Mouse (Mus musculus) CH12.LX (cell line): Measurements from ENCODE around the gene Gm10031.

Experiments
- CHD2 ChIP-seq: IDR thresholded peaks from 2 replicates; pipeline ENCODE4 v1.6.1; 2011; ENCODE audit warnings: low read length, improper control_type of control experiment
- CTCF ChIP-seq, 2 experiments: IDR thresholded peaks in 1 of 2; conservative IDR thresholded peaks in 1 of 2; 2 replicates each; pipeline ENCODE4 v1.5.1; 2011 to 2012; ENCODE audit warnings: low read depth in 2 of 2, low read length in 2 of 2, improper control_type of control experiment in 1 of 2, inconsistent platforms in 1 of 2, mild to moderate bottlenecking in 1 of 2, moderate library complexity in 1 of 2
- EP300 ChIP-seq: IDR thresholded peaks from 2 replicates; pipeline ENCODE4 v1.6.1; 2011; ENCODE audit warnings: low read length, improper control_type of control experiment
- GABPA ChIP-seq: IDR thresholded peaks from 2 replicates; pipeline ENCODE4 v1.6.1; 2012; ENCODE audit warnings: low read depth, low read length, improper control_type of control experiment, inconsistent platforms; ENCODE audit not compliant: insufficient replicate concordance
- KAT2A ChIP-seq: IDR thresholded peaks from 2 replicates; pipeline ENCODE4 v1.6.1; 2012; ENCODE audit warnings: low read length, improper control_type of control experiment, inconsistent platforms; ENCODE audit not compliant: insufficient replicate concordance
- MAFK ChIP-seq: IDR thresholded peaks from 2 replicates; pipeline ENCODE4 v1.6.1; 2011; ENCODE audit warnings: low read length, improper control_type of control experiment; ENCODE audit not compliant: insufficient replicate concordance
- MAX ChIP-seq: IDR thresholded peaks from 2 replicates; pipeline ENCODE4 v1.6.1; 2011; ENCODE audit warnings: low read length, improper control_type of control experiment
- MAZ ChIP-seq: IDR thresholded peaks from 2 replicates; pipeline ENCODE4 v1.6.1; 2012; ENCODE audit warnings: low read depth, mild to moderate bottlenecking, inconsistent platforms, low read length, improper control_type of control experiment, moderate library complexity
- MXI1 ChIP-seq: IDR thresholded peaks from 2 replicates; pipeline ENCODE4 v1.6.1; 2011; ENCODE audit warnings: mild to moderate bottlenecking, low read depth, low read length, improper control_type of control experiment
- NRF1 ChIP-seq: IDR thresholded peaks from 2 replicates; pipeline ENCODE4 v1.6.1; 2014; ENCODE audit warnings: low read depth, mild to moderate bottlenecking, inconsistent platforms, low read length, improper control_type of control experiment, moderate library complexity
- POLR2A ChIP-seq: IDR thresholded peaks from 2 replicates; pipeline ENCODE4 v1.6.1; 2011; ENCODE audit warnings: low read depth, mild to moderate bottlenecking, improper control_type of control experiment, low read length
- TCF12 ChIP-seq: IDR thresholded peaks from 2 replicates; pipeline ENCODE4 v1.6.1; 2014; ENCODE audit warnings: low read depth, mild to moderate bottlenecking, inconsistent platforms, low read length, improper control_type of control experiment
- USF1 ChIP-seq: IDR thresholded peaks from 2 replicates; pipeline ENCODE4 v1.6.1; 2014; ENCODE audit warnings: low read depth, mild to moderate bottlenecking, inconsistent platforms, low read length, improper control_type of control experiment
- ZKSCAN1 ChIP-seq: IDR thresholded peaks from 2 replicates; pipeline ENCODE4 v1.6.1; 2012; ENCODE audit warnings: low read depth, inconsistent platforms, low read length, improper control_type of control experiment, borderline replicate concordance

- no peak for TF ChIP-seq MAZ
- no peak for TF ChIP-seq MAX
- TF ChIP-seq POLR2A: no peak
- TF ChIP-seq USF1: no peak
- no peak for TF ChIP-seq EP300
- no peak for TF ChIP-seq GABPA
- TF ChIP-seq KAT2A: no peak
- no peak for TF ChIP-seq MAFK
- no peak for TF ChIP-seq CTCF (conservative IDR thresholded peaks at IDR 0.05 in 1 of 2, IDR thresholded peaks at IDR 0.05 in 1 of 2; ENCODE audit: low read depth in 2 of 2, low read length in 2 of 2)
- no peak for TF ChIP-seq TCF12
- no peak; the same call in 1 of the 2 replicates for TF ChIP-seq NRF1
- TF ChIP-seq CHD2: no peak
- no peak for TF ChIP-seq ZKSCAN1
- TF ChIP-seq MXI1: no peak
These were observed 35.3 kb downstream of the Gm10031 start for GRCm38 (mm10) chr1:156558950-156559640.
